8 mouse cellular contexts compared by ENCODE assay signal in the genomic region with DNA sequence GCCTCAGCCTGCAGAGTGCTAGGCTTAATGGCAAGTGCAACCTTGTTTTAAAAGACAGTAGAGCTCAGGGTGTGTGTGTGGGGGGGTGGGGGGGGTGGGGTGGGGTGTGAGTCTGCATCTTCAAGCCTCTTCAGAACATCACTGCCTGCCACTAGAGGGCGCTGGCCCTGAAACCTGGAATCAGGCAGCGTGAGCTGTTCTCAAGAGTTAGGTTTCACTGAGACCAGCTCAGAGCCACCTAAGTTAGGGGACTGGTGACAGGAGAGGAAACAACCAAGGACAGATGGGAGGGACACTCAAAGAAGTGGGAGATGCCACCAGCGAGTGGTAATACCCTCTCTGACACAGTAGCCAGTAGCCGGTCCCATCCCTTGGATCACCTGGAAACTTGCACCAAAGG.
A peak's percentile ranks its signal among the peaks of the same experiment; 100 is the strongest.
DNase-seq lines count a peak whose midpoint lies in the region; ATAC-seq lines count a peak whose summit lies in the region.

No protein-coding gene starts in this region.

- H3K27ac ChIP-seq in limb, embryonic 11.5 days (replicated peaks; ENCODE audit: low read depth, low read length), result no peak overlapping the region
- no peak overlapping the region for H3K27ac ChIP-seq in limb, embryonic 10.5 days
- H3K27ac ChIP-seq in forebrain, embryonic 10.5 days, result no peak overlapping the region

- WGBS in limb, embryonic 11.5 days, result 51% methylated on average over 4 of the region's 4 CpGs
- whole genome bisulfite sequencing in limb, embryonic 10.5 days, result 56% methylated on average over 4 of the region's 4 CpGs
- 60% methylated on average over 4 of the region's 4 CpGs for WGBS in forebrain, embryonic 10.5 days

- H3K4me1 ChIP-seq in limb, embryonic 11.5 days (ENCODE audit: control insufficient read depth, insufficient read depth, low read length), result no peaks in the 10 kb centered on the region
- H3K4me1 ChIP-seq in limb, embryonic 10.5 days, result no peaks in the 10 kb centered on the region
- peaks cover 15% of the 10 kb centered on the region for H3K4me1 ChIP-seq in forebrain, embryonic 10.5 days

- H3K4me3 ChIP-seq in limb, embryonic 11.5 days (ENCODE audit: low read depth, low read length), result no peak overlapping the region
- no peak overlapping the region for H3K4me3 ChIP-seq in limb, embryonic 10.5 days
- no peak overlapping the region for H3K4me3 ChIP-seq in forebrain, embryonic 10.5 days

- H3K36me3 ChIP-seq in limb, embryonic 11.5 days (ENCODE audit: control insufficient read depth, insufficient read depth, low read length), result no peaks in the 10 kb centered on the region
- no peaks in the 10 kb centered on the region for H3K36me3 ChIP-seq in limb, embryonic 10.5 days
- no peaks in the 10 kb centered on the region for H3K36me3 ChIP-seq in forebrain, embryonic 10.5 days (replicated peaks)

- H3K4me2 ChIP-seq in limb, embryonic 11.5 days (ENCODE audit: low read depth, severe bottlenecking), result no peak overlapping the region

- ATAC-seq in limb, embryonic 11.5 days (ENCODE audit: insufficient number of reproducible peaks, low FRiP score, low TSS enrichment, low read depth), result no peak
- peak; percentile 73 for ATAC-seq in common myeloid progenitor, adult 5-6 weeks (replicated peaks; ENCODE audit: low read depth, poor library complexity, severe bottlenecking)

- no peaks in the 10 kb centered on the region for H3K27me3 ChIP-seq in limb, embryonic 11.5 days (ENCODE audit: control insufficient read depth, insufficient read depth, low read length)
- no peaks in the 10 kb centered on the region for H3K27me3 ChIP-seq in limb, embryonic 10.5 days (ENCODE audit: low read depth, poor library complexity, severe bottlenecking)
- H3K27me3 ChIP-seq in forebrain, embryonic 10.5 days (ENCODE audit: poor library complexity, severe bottlenecking), result no peaks in the 10 kb centered on the region

- H3K9me3 ChIP-seq in limb, embryonic 11.5 days (ENCODE audit: control insufficient read depth, low read length), result no peaks in the 10 kb centered on the region
- H3K9me3 ChIP-seq in limb, embryonic 10.5 days (replicated peaks), result no peaks in the 10 kb centered on the region
- H3K9me3 ChIP-seq in forebrain, embryonic 10.5 days, result peaks cover 6% of the 10 kb centered on the region; the same call in 1 of the 2 replicates

- DNase-seq in cerebellum, postnatal 10 days, result peak; percentile 48 to 59
- DNase-seq in cerebellum, postnatal 4 days (ENCODE audit: low spot score in 2 of 2), result no peak
- DNase-seq in limb, embryonic 11.5 days (ENCODE audit: low spot score), result peak; percentile 60
- DNase-seq in limb, embryonic 10.5 days (ENCODE audit: low spot score), result no peak
- DNase-seq in lung, postnatal 10 days, result peak; percentile 74
- DNase-seq in thymus, postnatal 36 days, result peak; percentile 47 to 49
- DNase-seq in forebrain, embryonic 10.5 days (ENCODE audit: extremely low spot score, low spot score), result no peak

- H3K9ac ChIP-seq in limb, embryonic 11.5 days (ENCODE audit: low read length), result no peak overlapping the region

Comparison
In these comparisons a context has a peak if more than half of its experiments do, and no peak if none do; other contexts are left out.
1. DNase-seq: peak in cerebellum, postnatal 10 days (2 of 2), limb, embryonic 11.5 days (single experiment), lung, postnatal 10 days (single experiment) and thymus, postnatal 36 days (2 of 2); none in cerebellum, postnatal 4 days (0 of 2), limb, embryonic 10.5 days (single experiment) and forebrain, embryonic 10.5 days (single experiment).